Mouse (Mus musculus): ENCODE measurements around the gene Fam92b. TPM values are rescaled to one million over a fixed set of nuclear protein-coding genes. Genes with fewer than 3 reads are reported as not detected.

The Fam92b gene
- polyA plus RNA-seq, 3 experiments from 2014 or later, result not detected

Other genes starting within 250 kb of the Fam92b start
- gene Crispld2, start 185.0 kb downstream of the Fam92b start, polyA plus RNA-seq (2017; shearing (Covaris generic)), result under 1 TPM in 1 of 3 experiments, not detected in 2; 0.34 TPM
- 1 to 10 TPM; 5.3 to 6.6 (median 6.2) TPM for gene Zdhhc7, start 76.0 kb downstream of the Fam92b start, polyA plus RNA-seq (2017; shearing (Covaris generic))
- under 1 TPM in 1 of 3 experiments, not detected in 2; 0.64 TPM for gene 6430548M08Rik, start 63.3 kb downstream of the Fam92b start, polyA plus RNA-seq (2017; shearing (Covaris generic))
- 1 to 10 TPM; 2.0 to 4.0 (median 3.2) TPM for gene Gse1, start 51.0 kb upstream of the Fam92b start, polyA plus RNA-seq (2017; shearing (Covaris generic))